ENCODE assay signal across 8 mouse cellular contexts in genomic region chrX:140457502-140457901, GRCm38 (mm10). TPM values are rescaled to one million over a fixed set of nuclear protein-coding genes. Genes with fewer than 3 reads are reported as not detected.
DNase-seq lines count a peak whose midpoint lies in the region; ATAC-seq and TF ChIP-seq lines count a peak whose summit lies in the region.

No protein-coding gene starts in this region.

- 0 out of 2 replicates have a peak overlapping the region, but pooled peaks have one; percentile 61 for H3K9ac ChIP-seq in intestine, embryonic 16.5 days (ENCODE audit: low read depth, low read length)
- no peak overlapping the region; the same call in 1 of the 2 replicates for H3K9ac ChIP-seq in neural tube, embryonic 14.5 days (replicated peaks; ENCODE audit: low read depth, low read length)

- no peaks in the 10 kb centered on the region for H3K4me1 ChIP-seq in lung, adult 2 months (ENCODE audit: control insufficient read depth, insufficient read depth, low read length)
- no peaks in the 10 kb centered on the region for H3K4me1 ChIP-seq in intestine, embryonic 16.5 days (ENCODE audit: control insufficient read depth, insufficient read depth, low read length)
- H3K4me1 ChIP-seq in neural tube, embryonic 14.5 days (ENCODE audit: control insufficient read depth, insufficient read depth, low read length), result no peaks in the 10 kb centered on the region

- no peak for TF ChIP-seq POLR2A in lung, adult 2 months (IDR thresholded peaks at IDR 0.05; ENCODE audit: borderline replicate concordance, extremely low read depth, low read depth, low read length)

- no peak overlapping the region for H3K27ac ChIP-seq in intestine, embryonic 16.5 days (ENCODE audit: low read length)
- no peak overlapping the region for H3K27ac ChIP-seq in neural tube, embryonic 14.5 days (ENCODE audit: low read depth, low read length)

- DNase-seq in lung, adult 2 months, result no peak
- DNase-seq in lung, postnatal 14 days, result no peak
- peak; percentile 18 for DNase-seq in embryo, embryonic 11 days
- no peak for DNase-seq in frontal cortex, postnatal 25 days (ENCODE audit: low spot score in 2 of 2)
- DNase-seq in urinary bladder, adult 18-20 months (ENCODE audit: low spot score in 2 of 2), result no peak
- DNase-seq in gastrocnemius, adult 8-10 months (ENCODE audit: low spot score in 2 of 2), result no peak

- WGBS in lung, adult 2 months, result 31% methylated on average over 12 of the region's 12 CpGs
- WGBS in intestine, embryonic 16.5 days, result 19% methylated on average over 12 of the region's 12 CpGs
- WGBS in neural tube, embryonic 14.5 days, result 22% methylated on average over 12 of the region's 12 CpGs

- no peaks in the 10 kb centered on the region for H3K9me3 ChIP-seq in intestine, embryonic 16.5 days (ENCODE audit: control insufficient read depth, low read length)
- H3K9me3 ChIP-seq in neural tube, embryonic 14.5 days (ENCODE audit: control insufficient read depth, low read length), result no peaks in the 10 kb centered on the region

- H3K36me3 ChIP-seq in intestine, embryonic 16.5 days (ENCODE audit: control insufficient read depth, insufficient read depth, low read length), result no peaks in the 10 kb centered on the region
- no peaks in the 10 kb centered on the region for H3K36me3 ChIP-seq in neural tube, embryonic 14.5 days (ENCODE audit: control insufficient read depth, insufficient read depth, low read length)

- peak overlapping the region; percentile 73 for H3K4me3 ChIP-seq in lung, adult 2 months (replicated peaks; ENCODE audit: extremely low read depth, low read depth, low read length)
- H3K4me3 ChIP-seq in intestine, embryonic 16.5 days (ENCODE audit: low read length), result peak overlapping the region; percentile 59
- peak overlapping the region; percentile 48 for H3K4me3 ChIP-seq in neural tube, embryonic 14.5 days (ENCODE audit: low read depth, low read length)

- no peak for TF ChIP-seq CTCF in lung, adult 2 months (IDR thresholded peaks at IDR 0.05; ENCODE audit: insufficient read depth, low read length)

- ATAC-seq in intestine, embryonic 16.5 days, result no peak
- ATAC-seq in neural tube, embryonic 14.5 days (ENCODE audit: low read depth), result no peak

- H3K27me3 ChIP-seq in intestine, embryonic 16.5 days (replicated peaks; ENCODE audit: control insufficient read depth, insufficient read depth, low read length), result peaks cover 10% of the 10 kb centered on the region; the same call in 1 of the 2 replicates
- H3K27me3 ChIP-seq in neural tube, embryonic 14.5 days (ENCODE audit: control insufficient read depth, insufficient read depth, low read length), result no peaks in the 10 kb centered on the region

- peak overlapping the region; percentile 68 for H3K4me2 ChIP-seq in intestine, embryonic 16.5 days (ENCODE audit: low read depth, low read length)
- H3K4me2 ChIP-seq in neural tube, embryonic 14.5 days (ENCODE audit: low read depth, low read length), result peak overlapping the region; percentile 55

RNA-seq across cellular contexts. Expression of gene Prps1, which starts 1.1 kb away (rescaled TPM):
- polyA plus RNA-seq in lung, adult 2 months (2012; rRNA removed), result 5.8 and 10.2 TPM in 2 replicates
- 17.3 and 19.7 TPM in 2 replicates for polyA plus RNA-seq in intestine, embryonic 16.5 days (2015; fragmentation: Nextera tagmentation; extraction: Ambion mirVana)
- 89.1 and 98.9 TPM in 2 replicates for polyA plus RNA-seq in neural tube, embryonic 14.5 days (2014; fragmentation: Nextera tagmentation; extraction: Ambion mirVana)
- 10 to 100 TPM; 36.7 to 39.6 (median 38.5) TPM for total RNA-seq in gastrocnemius, adult 8-10 months (2022)
